Mouse (Mus musculus) testis, postnatal 14 days (tissue): ENCODE data around the gene Ptgs1.

Source experiments
- DNase-seq: peaks from one replicate; pipeline ENCODE4 v3.0.0; 2021; ENCODE audit warnings: low spot score

The Ptgs1 gene

DNA sequence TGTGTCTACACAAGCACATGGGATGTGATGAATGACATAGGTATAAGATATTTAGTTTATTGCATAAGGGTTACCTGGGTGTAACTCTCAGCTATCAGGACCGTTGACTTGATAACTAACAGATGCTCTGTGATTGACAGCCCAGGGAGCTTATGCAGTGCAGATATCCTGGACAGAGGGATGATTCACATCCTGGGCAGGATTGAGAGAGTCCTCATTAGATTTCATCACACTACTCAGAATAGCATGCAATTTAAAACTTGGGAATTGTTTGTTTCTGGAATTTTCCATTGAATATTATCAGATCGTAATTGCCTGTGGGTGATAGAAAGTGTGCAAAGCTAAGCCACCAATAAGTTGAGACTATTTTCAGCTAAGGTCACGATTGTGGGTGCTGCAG, 17.7 kb downstream of the Ptgs1 start:
- no peak for DNase-seq

DNA sequence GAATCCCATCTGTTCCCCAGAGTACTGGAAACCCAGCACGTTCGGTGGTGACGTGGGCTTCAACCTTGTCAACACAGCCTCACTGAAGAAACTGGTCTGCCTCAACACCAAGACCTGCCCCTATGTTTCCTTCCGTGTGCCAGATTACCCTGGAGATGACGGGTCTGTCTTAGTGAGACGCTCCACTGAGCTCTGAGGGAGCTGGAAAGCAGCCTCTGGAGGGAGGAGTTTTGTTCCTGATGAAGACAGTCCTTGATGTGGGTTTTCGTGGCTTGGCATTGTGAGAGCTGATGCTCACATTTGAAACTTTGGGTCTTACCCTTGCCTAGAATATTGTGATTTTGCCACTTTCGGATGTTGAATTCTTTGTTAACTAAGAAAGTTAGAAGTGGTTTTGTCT, 20.9 kb downstream of the Ptgs1 start:
- DNase-seq: no peak

DNA sequence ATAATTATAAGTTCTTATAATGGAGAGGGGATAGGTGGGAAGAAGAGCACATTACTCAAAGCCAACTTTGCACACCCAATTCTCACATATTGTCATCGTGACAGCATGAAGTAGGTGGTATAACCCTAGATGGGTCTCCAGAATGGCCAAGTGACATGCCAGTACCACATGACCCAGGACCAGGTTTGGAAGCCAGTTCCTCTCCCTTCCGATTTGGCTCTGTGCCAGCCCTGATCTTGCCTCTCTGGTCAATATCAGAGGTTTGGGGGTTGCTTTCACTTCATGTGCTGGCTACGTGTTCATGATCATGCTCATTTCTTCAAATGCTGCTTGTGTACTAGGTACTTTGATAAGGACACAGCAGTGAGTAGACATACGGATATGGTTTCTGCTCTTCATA, 22.3 kb downstream of the Ptgs1 start:
- DNase-seq: no peak

DNA sequence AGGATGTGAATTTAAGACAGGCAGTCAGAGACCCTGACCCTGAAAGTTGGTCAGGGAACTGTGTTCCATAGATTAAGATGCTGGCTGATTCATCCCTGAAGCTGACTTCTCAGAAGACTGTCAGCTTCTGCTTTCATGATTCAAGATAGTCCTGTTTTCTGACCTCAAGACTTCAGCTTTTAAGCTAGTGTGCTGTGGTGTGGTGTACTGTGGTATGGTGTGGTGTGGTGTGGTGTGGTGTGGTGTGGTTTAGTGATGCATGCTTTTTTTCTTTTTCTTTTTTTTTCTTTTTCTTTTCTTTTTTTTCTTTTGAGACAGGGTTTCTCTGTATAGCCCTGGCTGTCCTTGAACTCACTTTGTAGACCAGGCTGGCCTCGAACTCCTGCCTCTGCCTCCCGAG, 24.2 kb downstream of the Ptgs1 start:
- no peak for DNase-seq

DNA sequence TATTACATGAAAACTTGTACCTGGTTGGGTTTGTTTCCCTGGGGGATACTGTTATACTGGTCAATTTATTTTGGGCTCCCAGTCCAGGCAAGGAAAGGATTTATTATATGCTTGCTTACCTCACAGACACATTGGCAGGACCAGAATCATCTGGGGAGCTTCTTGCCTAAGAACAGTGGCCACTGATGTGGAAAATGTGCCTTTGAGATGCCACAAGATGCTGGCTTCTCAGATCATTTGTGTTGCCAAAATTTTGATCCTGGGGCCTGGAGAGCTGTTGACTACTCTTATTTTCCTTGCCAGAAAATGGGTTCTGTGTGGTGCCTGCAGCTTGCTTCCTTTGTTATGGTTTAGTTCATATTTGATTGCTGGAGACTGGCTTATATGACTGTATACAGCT, 26.7 kb downstream of the Ptgs1 start:
- DNase-seq: no peak

DNA sequence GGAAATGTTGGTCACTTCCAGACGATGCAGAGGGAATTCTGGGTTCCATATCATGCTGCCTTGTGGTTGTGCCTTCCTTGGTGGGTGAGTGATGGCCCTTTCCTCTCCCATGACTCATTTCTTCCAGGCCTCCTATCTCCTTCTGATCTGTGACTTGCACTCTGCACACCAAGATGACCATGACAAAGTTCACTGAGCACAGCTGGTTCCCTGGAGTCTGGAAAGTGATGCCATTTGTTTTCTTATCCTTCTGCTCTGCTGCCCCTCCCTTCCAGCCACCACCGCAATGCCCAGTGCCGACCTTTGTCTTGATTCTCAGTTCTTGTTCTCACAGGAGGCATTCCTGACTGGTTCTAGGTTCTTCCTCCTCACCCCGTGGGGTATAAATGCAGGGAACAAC, 29.2 kb downstream of the Ptgs1 start:
- no peak for DNase-seq

DNA sequence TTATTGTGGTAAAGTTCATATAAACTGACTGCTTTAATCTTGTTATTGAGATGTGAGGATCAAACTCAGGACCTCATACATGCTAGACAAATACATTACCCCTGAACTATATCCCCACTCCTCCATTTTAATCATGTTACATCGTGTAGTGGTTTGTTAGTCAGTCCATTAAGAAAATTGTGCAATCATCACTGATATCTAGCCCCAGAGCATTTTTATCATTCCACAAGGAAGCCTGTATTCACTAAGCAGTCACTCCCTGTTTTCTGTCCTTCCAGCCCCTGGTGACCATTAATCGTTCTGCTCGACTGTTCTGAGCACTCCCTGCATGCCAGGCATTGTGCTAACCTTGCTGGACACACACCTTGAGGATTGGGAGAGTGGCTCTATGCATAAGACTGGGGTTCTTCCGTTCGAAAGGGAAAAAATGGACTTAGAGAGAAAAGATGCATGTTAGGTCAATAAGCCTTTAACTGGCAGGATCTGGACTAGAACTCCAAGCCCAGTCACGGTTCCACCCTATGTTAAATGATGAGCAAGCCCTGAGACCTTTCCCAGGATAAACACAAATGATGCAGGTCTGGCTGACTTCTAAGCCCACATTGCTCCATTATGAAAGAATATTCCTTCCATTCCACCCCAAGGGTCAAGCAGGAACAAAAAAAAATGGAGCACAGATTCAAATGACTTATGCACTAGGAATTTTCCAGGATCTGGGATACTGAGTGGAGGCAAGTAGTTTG, 29.7 kb downstream of the Ptgs1 start:
- no peak for DNase-seq

DNA sequence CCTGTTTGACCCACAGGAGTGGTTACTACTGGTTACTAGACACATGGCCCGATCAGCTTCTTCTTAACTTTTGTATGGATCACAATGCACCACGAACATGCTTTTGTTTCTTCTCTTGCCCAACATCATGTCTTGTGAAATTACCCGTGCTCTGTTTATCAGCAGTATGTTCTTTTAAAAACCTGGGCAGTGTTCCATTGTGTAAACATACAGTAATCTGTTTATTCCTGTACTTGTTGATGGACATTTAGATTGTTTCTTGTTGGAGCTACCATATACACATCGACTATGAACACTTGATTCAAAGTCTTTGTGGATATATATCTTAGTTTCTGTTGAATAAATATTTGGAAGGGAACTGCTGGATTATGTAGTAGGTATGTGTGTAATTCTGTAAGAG, 31.8 kb downstream of the Ptgs1 start:
- DNase-seq: no peak

DNA sequence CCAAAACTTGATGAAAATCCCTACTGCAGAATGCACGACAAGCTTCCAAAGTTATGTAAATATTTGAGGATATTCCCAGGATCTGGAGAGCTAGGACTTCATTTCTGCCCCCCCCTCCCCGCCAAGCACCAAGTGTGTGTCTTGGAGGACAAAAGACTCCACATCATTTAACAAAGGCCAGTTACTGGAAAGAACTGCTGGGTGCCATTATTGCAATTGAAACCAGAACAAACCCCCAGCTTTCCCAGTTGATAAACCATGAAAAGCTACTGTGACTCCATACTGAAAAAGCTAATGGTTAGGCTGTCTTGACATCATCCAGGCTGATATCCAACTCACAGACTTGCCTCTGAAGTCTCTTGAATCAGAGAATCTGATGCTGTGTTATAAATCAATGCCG, 39.2 kb downstream of the Ptgs1 start:
- DNase-seq: no peak

DNA sequence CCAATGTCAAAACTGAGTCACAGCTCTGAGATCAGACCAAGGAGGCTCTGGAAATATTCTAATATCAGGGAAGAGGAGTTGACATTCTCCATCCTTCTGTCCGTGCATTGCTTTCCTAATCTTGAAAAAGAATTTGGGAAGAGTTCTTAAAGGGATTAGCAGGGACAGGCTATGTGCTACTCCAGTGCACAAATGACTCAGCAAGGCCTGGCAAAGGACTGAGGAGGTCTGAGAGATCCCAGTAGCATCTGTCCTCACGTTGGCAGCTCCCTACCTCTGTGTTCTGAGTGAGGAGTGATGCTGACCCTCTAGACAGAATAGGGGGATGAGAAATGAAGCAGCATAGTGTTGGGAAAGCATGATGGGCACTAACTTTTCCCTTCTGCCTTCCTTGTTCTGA, 40.0 kb downstream of the Ptgs1 start:
- DNase-seq: no peak

DNA sequence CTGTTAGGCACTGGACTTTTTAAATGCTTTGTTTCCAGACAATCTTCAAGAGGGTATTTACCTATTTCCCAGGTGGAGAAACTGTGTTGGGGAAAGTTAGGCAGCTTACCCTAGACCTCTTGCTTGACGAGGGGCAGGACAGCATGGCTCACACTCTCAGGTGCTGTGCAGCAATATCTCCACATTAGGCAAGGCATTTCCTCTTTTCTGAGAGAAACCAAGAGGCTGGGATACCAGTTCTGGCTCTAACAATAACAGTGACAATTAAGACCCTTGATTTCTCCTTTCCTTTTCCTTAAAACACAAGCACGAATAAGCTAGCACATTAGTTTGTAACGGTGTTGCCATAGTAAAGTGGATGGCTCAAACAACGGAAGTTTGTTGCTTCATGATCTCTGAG, 40.9 kb downstream of the Ptgs1 start:
- DNase-seq: no peak

DNA sequence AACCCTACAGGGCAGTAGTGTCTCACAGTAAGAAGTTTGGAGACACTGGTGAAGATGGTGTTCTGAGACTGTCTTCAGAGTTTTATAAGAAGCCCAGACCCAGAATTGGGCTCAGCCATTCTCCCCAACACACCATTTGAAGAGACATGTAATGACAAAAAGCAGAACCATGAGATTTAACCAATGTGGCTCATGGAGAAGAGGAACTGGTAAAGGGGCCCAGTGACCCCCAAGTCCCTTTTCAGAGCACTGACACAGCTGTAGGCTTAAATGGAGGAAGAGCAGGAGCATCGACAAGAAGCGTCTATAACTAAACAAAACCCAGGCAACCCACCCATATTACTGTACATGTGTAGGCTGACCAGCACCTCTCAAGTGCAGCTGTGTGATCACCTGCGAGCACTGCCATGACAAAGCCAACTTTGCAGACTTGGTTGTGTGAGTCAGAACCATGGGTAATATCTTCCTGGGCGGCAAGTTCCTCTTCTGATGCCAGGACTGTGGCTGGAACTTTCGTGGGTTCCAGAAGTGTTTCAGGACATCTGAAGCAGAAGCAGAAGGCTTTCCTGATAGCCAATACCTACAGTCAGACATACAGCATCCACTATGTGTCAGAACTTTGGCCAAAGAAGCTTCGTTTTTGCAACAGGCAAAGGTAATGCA, 42.2 kb downstream of the Ptgs1 start:
- no peak for DNase-seq

DNA sequence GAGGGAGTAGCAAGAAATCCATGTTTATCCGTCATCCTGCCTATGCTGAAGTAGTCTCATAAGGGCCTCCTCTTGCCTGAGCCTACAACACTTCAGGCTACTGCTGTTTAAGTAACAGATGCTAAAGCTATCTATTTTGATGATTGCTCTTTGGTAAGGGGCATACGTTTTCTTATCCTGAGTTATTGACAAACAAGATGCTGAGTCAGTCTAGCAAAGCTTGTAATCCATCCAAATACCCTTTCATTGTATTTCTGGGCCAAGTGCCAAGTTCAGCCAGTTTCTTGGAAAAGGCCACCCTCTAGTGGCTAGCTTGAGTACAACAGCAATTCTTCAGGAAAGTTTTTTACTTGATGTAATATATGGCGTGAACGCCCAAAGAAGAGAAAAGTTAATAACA, 46.2 kb downstream of the Ptgs1 start:
- DNase-seq: no peak

DNA sequence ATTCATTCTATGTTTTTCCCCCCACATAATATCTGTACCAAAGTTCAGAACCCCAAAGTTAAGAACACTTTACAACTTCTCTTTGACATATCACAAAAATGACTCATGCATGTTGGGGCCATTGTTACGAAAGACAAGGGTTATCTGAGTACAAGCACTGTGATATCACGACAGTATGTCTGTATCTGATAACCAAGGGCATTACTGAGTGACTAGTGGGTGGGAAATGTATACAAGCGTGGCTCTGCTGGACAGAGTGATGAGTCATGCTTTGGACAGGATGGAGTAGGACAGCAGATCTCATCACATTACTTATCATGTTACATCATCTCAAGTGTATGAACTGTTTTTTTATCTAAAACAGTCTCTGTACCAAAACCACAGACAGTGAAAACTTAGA, 48.5 kb downstream of the Ptgs1 start:
- DNase-seq: no peak

DNA sequence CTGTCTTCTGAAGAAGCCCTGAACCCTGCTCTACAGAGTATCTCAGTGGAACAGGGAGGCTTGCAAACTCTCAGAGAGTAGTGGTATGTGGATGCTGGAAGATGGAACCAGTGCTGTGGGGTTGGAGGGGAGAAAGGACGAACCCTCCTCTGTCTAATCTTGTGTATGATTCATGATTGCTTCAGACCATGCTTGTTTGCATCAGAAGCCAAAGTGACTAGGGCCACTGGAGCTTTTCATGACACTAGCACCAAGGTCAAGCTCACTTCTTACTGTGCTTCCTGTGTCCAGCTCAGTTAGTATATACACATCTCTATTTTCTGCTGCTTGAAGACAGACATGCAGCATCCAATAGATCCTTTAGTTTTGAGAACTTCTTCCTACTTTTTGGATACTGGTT, 50.9 kb downstream of the Ptgs1 start:
- DNase-seq: no peak

DNA sequence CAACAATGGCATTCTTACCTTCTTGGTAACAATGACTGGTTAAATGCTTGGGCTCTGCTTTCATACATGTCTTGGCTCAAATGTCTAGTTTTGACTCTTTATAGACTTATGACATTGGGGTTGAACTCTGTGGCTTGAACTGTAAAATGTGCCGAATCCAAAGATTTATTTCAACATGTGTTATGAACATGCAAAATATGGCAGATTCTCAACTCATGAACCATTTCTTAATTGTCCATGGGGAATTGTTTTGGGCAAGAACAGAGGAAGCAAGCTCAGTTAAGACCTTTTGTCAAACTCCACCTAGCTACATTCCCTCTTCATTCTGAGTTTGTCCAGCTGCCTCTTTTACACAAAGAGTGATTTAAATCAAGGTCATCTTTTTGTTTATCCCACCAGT, 52.1 kb downstream of the Ptgs1 start:
- DNase-seq: no peak
